In the genomic region with DNA sequence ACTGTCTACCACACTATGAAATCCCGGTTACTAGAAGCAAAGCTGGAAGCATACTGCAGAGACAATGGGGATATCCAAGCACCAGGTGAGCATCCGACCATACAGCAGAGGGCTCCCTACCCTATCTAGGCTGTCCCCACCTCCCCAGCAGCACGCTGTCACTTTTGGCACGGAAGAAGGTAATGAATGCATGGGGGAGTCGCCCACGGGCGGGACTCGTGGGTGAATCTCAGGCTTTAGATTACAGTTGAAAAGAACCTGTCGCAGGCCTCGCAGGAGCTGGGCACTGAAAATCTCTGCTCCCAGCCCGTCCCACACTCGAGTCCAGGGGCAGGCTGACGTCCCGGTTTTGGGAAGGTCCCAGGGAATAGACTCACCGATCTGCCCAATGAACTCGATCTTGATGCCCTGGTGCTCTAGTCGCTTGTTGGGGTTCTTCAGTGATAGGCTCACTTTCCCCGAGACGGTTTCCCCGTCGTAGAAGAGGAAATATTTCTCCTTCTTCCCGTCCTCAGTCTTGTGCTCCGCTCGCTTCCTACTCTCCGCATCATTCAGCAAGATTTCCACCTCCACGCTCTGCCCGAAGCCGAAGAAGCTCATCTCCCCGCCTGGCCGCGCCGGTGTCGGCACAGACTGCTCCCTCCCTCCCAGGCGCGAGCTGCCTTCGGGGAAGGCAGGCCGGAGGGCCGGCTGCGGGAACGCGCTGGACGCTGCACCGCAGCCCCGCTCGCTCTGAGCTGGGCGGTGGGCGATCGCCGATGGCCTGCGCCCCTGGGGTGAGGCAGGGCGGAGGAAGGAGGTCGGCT, we compare ENCODE assay signal across 1 mouse cellular context.
TF ChIP-seq lines count a peak whose summit lies in the region.

No protein-coding gene starts in this region.

TF ChIP-seq in CH12.LX, 34 proteins besides CTCF, POLR2A, EP300 and RAD21:
- TF ChIP-seq MAFK (IDR thresholded peaks at IDR 0.05; ENCODE audit: insufficient replicate concordance, low read length), result no peak
- 0 out of 2 replicates have a peak, but pooled peaks have one; percentile 28 for TF ChIP-seq ELF1 (IDR thresholded peaks at IDR 0.05; ENCODE audit: low read depth, low read length)
- TF ChIP-seq ETS1 (conservative IDR thresholded peaks at IDR 0.05; ENCODE audit: low read depth, low read length), result no peak
- no peak for TF ChIP-seq ZMIZ1 (IDR thresholded peaks at IDR 0.05; ENCODE audit: low read depth, low read length)
- peak; percentile 30; the same call in 1 of the 2 replicates for TF ChIP-seq IRF4 (IDR thresholded peaks at IDR 0.05; ENCODE audit: low read depth, low read length)
- 0 out of 2 replicates have a peak, but pooled peaks have one; percentile 28 for TF ChIP-seq CHD1 (IDR thresholded peaks at IDR 0.05; ENCODE audit: low read depth, low read length)
- TF ChIP-seq MYC (IDR thresholded peaks at IDR 0.05; ENCODE audit: low read depth, low read length), result no peak
- TF ChIP-seq NELFE (IDR thresholded peaks at IDR 0.05; ENCODE audit: low read depth, low read length), result no peak
- TF ChIP-seq ZNF384 (IDR thresholded peaks at IDR 0.05; ENCODE audit: low read depth, low read length), result no peak
- TF ChIP-seq USF1 (IDR thresholded peaks at IDR 0.05; ENCODE audit: low read depth, low read length), result no peak
- no peak for TF ChIP-seq KAT2A (IDR thresholded peaks at IDR 0.05; ENCODE audit: insufficient replicate concordance, low read length)
- peak; percentile 17; the same call in 1 of the 2 replicates for TF ChIP-seq MAX (IDR thresholded peaks at IDR 0.05; ENCODE audit: low read length)
- TF ChIP-seq MXI1 (IDR thresholded peaks at IDR 0.05; ENCODE audit: low read depth, low read length), result peak; percentile 84
- TF ChIP-seq CHD2 (IDR thresholded peaks at IDR 0.05; ENCODE audit: low read length), result no peak
- TF ChIP-seq ZC3H11A (IDR thresholded peaks at IDR 0.05; ENCODE audit: low read depth, low read length), result no peak
- TF ChIP-seq ZKSCAN1 (IDR thresholded peaks at IDR 0.05; ENCODE audit: borderline replicate concordance, low read depth, low read length), result no peak
- TF ChIP-seq UBTF (IDR thresholded peaks at IDR 0.05; ENCODE audit: low read depth, low read length), result 0 out of 2 replicates have a peak, but pooled peaks have one; percentile 75
- no peak for TF ChIP-seq MAZ (IDR thresholded peaks at IDR 0.05; ENCODE audit: low read depth, low read length)
- TF ChIP-seq SIN3A (IDR thresholded peaks at IDR 0.05; ENCODE audit: low read length), result peak; percentile 74; the same call in 1 of the 2 replicates
- TF ChIP-seq RCOR1 (conservative IDR thresholded peaks at IDR 0.05; ENCODE audit: low read depth, low read length), result no peak
- TF ChIP-seq JUND (conservative IDR thresholded peaks at IDR 0.05; ENCODE audit: low read depth, low read length), result no peak
- no peak for TF ChIP-seq POLR2AphosphoS2 (IDR thresholded peaks at IDR 0.05; ENCODE audit: low read depth, low read length)
- no peak for TF ChIP-seq GABPA (IDR thresholded peaks at IDR 0.05; ENCODE audit: insufficient replicate concordance, low read depth, low read length)
- TF ChIP-seq USF2 (conservative IDR thresholded peaks at IDR 0.05; ENCODE audit: low read depth, low read length), result no peak
- peak; percentile 8; the same call in 1 of the 2 replicates for TF ChIP-seq SMC3 (IDR thresholded peaks at IDR 0.05; ENCODE audit: low read depth, low read length)
- no peak for TF ChIP-seq NRF1 (IDR thresholded peaks at IDR 0.05; ENCODE audit: low read depth, low read length)
- no peak for TF ChIP-seq TBP (conservative IDR thresholded peaks at IDR 0.05; ENCODE audit: low read depth, low read length)
- no peak for TF ChIP-seq MEF2A (IDR thresholded peaks at IDR 0.05; ENCODE audit: borderline replicate concordance, low read depth, low read length)
- no peak for TF ChIP-seq E2F4 (IDR thresholded peaks at IDR 0.05; ENCODE audit: insufficient replicate concordance, low read depth, low read length)
- no peak for TF ChIP-seq JUN (IDR thresholded peaks at IDR 0.05; ENCODE audit: insufficient read depth, low read depth, low read length)
- TF ChIP-seq TCF12 (IDR thresholded peaks at IDR 0.05; ENCODE audit: low read depth, low read length), result no peak
- TF ChIP-seq HCFC1 (IDR thresholded peaks at IDR 0.05; ENCODE audit: low read depth, low read length), result no peak
- TF ChIP-seq BHLHE40 (IDR thresholded peaks at IDR 0.05; ENCODE audit: low read depth, low read length), result no peak
- no peak for TF ChIP-seq PAX5 (IDR thresholded peaks at IDR 0.05; ENCODE audit: low read length)
